Mouse (Mus musculus) ES-E14 (cell line): ENCODE results near the gene Dnajc22. TPM values are rescaled to one million over a fixed set of nuclear protein-coding genes. Genes with fewer than 3 reads are reported as not detected.
A peak's percentile ranks its signal among the peaks of the same experiment; 100 is the strongest.

Source experiments
- DNase-seq: peaks from one replicate; pipeline ENCODE4 v3.0.0-alpha.2; 2013; ENCODE audit warnings: low read depth, low spot score
- H3K27ac ChIP-seq: 2 replicates; pipeline ENCODE4 v1.5.1; 2012; ENCODE audit warnings: low read depth, mild to moderate bottlenecking, low read length, moderate library complexity, mixed read lengths; ENCODE audit not compliant: poor library complexity, insufficient read depth, severe bottlenecking
- H3K36me3 ChIP-seq: 2 replicates; pipeline ENCODE4 v1.6.1; 2012; ENCODE audit warnings: mild to moderate bottlenecking, low read length, moderate library complexity, mixed read lengths; ENCODE audit not compliant: control insufficient read depth, poor library complexity, insufficient read depth, severe bottlenecking
- H3K4me1 ChIP-seq, 2 experiments: fragments of 150-350 bp in 1 of 2; sonication (generic) in 1 of 2; 2 replicates each; pipeline ENCODE4 v1.6.1; 2012; ENCODE audit warnings: low read length in 2 of 2, mild to moderate bottlenecking in 1 of 2, mixed read lengths in 1 of 2; ENCODE audit not compliant: control insufficient read depth in 2 of 2, insufficient read depth in 2 of 2, poor library complexity in 1 of 2
- H3K4me3 ChIP-seq, 2 experiments: fragments of 150-350 bp in 1 of 2; sonication (generic) in 1 of 2; 2 replicates each; pipeline ENCODE4 v1.5.1; 2012; ENCODE audit warnings: low read length in 2 of 2, low read depth in 1 of 2, mild to moderate bottlenecking in 1 of 2, mixed read lengths in 1 of 2; ENCODE audit not compliant: insufficient read depth in 1 of 2, poor library complexity in 1 of 2, severe bottlenecking in 1 of 2
- H3K9ac ChIP-seq: 2 replicates; pipeline ENCODE4 v1.6.1; 2012; ENCODE audit warnings: low read depth, mild to moderate bottlenecking, low read length, mixed read lengths; ENCODE audit not compliant: poor library complexity, insufficient read depth, severe bottlenecking
- H3K9me3 ChIP-seq: fragments of 150-350 bp; sonication (generic); 2 replicates; pipeline ENCODE4 v1.6.1; 2012; ENCODE audit warnings: low read depth, mild to moderate bottlenecking, low read length; ENCODE audit not compliant: control insufficient read depth, insufficient read depth
- CHD2 ChIP-seq: IDR thresholded peaks from 2 replicates; pipeline ENCODE4 v1.6.1; 2014; ENCODE audit warnings: mild to moderate bottlenecking, low read depth, low read length, inconsistent platforms
- HCFC1 ChIP-seq: IDR thresholded peaks from 2 replicates; pipeline ENCODE4 v1.6.1; 2012; ENCODE audit warnings: low read length, inconsistent platforms, borderline replicate concordance; ENCODE audit not compliant: insufficient read depth
- MAFK ChIP-seq: IDR thresholded peaks from 2 replicates; pipeline ENCODE4 v1.6.1; 2014; ENCODE audit warnings: mild to moderate bottlenecking, low read depth, low read length, inconsistent platforms; ENCODE audit not compliant: insufficient read depth
- ZC3H11A ChIP-seq: IDR thresholded peaks from 2 replicates; pipeline ENCODE4 v1.6.1; 2012; ENCODE audit warnings: low read depth, mild to moderate bottlenecking, inconsistent platforms, low read length, borderline replicate concordance
- ZNF384 ChIP-seq: IDR thresholded peaks from 2 replicates; pipeline ENCODE4 v1.6.1; 2012; ENCODE audit warnings: low read depth, low read length, inconsistent platforms
- in situ Hi-C, 2 experiments: fragments of 600-800 bp; cut with MboI; formaldehyde crosslinking; loops; one replicate each; pipeline ENCODE4 v1.15.1; 2025; ENCODE audit warnings: low sequenced_read_pairs in 2 of 2, inconsistent platforms in 1 of 2; ENCODE audit not compliant: unreplicated experiment in 2 of 2
- total RNA-seq: library from RNA; depleted of rRNA; stranded (reverse); fragments of 300-350 nt; gene quantifications from 2 replicates; pipeline ENCODE4 v1.2.3, GENCODE M21; 2012

Gene Dnajc22
- total RNA-seq, 1 experiment, result 8.6 TPM

GRCm38 (mm10) chr15:99105238-99105637 is 12.3 kb downstream of the Dnajc22 start:
- TF ChIP-seq HCFC1 (no peak), ZNF384 (no peak), CHD2 (no peak), ZC3H11A (no peak)
- Histone ChIP-seq H3K36me3 (no peaks in the 10 kb centered on the region; the same call in 1 of the 2 replicates), H3K9me3 (no peaks in the 10 kb centered on the region), H3K9ac (no peak overlapping the region), H3K4me1 (peaks cover under 1 to 2% of the 10 kb centered on the region in 2 experiments; a peak in 1 of 4 replicates), H3K27ac (no peak overlapping the region), H3K4me3 (no peak overlapping the region)
- DNase-seq, result no peak
- in situ Hi-C loops, result no loop called here

GRCm38 (mm10) chr15:99107866-99108265 is 14.9 kb downstream of the Dnajc22 start:
- no peak for TF ChIP-seq CHD2
- no peak for TF ChIP-seq HCFC1
- no peak for TF ChIP-seq ZNF384
- no peak for TF ChIP-seq MAFK
- no peak for TF ChIP-seq ZC3H11A
- Histone ChIP-seq H3K9ac (no peak overlapping the region), H3K4me3 (no peak overlapping the region), H3K36me3 (no peaks in the 10 kb centered on the region; the same call in 1 of the 2 replicates), H3K9me3 (no peaks in the 10 kb centered on the region), H3K4me1 (0 out of 4 replicates have a peak, but pooled peaks cover 2 to 4% of the 10 kb centered on the region in 2 experiments), H3K27ac (no peak overlapping the region)
- no peak for DNase-seq
- in situ Hi-C loops, result no loop called here

- Histone ChIP-seq H3K9me3 (no peaks in the 10 kb centered on the region), H3K9ac (no peak overlapping the region), H3K36me3 (no peaks in the 10 kb centered on the region), H3K27ac (no peak overlapping the region), H3K4me1 (0 out of 4 replicates have a peak, but pooled peaks cover 2 to 4% of the 10 kb centered on the region in 2 experiments), H3K4me3 (no peak overlapping the region)
- DNase-seq, result no peak
- in situ Hi-C loops, result no loop called here
- TF ChIP-seq MAFK (no peak), HCFC1 (no peak), ZNF384 (no peak), ZC3H11A (no peak), CHD2 (no peak)
These were observed 18.2 kb downstream of the Dnajc22 start for GRCm38 (mm10) chr15:99111139-99111538.

- H3K4me3 ChIP-seq, result no peak overlapping the region
- H3K27ac ChIP-seq, result no peak overlapping the region
- H3K9ac ChIP-seq, result no peak overlapping the region
- in situ Hi-C loops, result no loop called here
- no peak for DNase-seq
- TF ChIP-seq ZC3H11A (no peak), MAFK (no peak), CHD2 (no peak), ZNF384 (no peak), HCFC1 (no peak)
- 0 out of 4 replicates have a peak, but pooled peaks cover 2 to 4% of the 10 kb centered on the region in 2 experiments for H3K4me1 ChIP-seq
- no peaks in the 10 kb centered on the region for H3K9me3 ChIP-seq
- H3K36me3 ChIP-seq, result no peaks in the 10 kb centered on the region
These were observed 18.8 kb downstream of the Dnajc22 start for GRCm38 (mm10) chr15:99111809-99112208.

- Histone ChIP-seq H3K9ac (no peak overlapping the region), H3K36me3 (no peaks in the 10 kb centered on the region), H3K4me1 (0 out of 4 replicates have a peak, but pooled peaks cover 2 to 4% of the 10 kb centered on the region in 2 experiments), H3K4me3 (peak overlapping the region in 1 of 2 experiments; percentile 31; a peak in 2 of 4 replicates), H3K27ac (no peak overlapping the region), H3K9me3 (no peaks in the 10 kb centered on the region)
- DNase-seq, result no peak
- TF ChIP-seq ZNF384 (peak; percentile 54; the same call in 1 of the 2 replicates), HCFC1 (no peak)
- in situ Hi-C loops, result no loop called here
These were observed 19.9 kb downstream of the Dnajc22 start for GRCm38 (mm10) chr15:99112843-99113395.
